Mouse (Mus musculus) C2C12 (cell line): ENCODE data around the gene Abtb1.

Experiments used
- CEBPB ChIP-seq: IDR thresholded peaks from one replicate; pipeline ENCODE4 v1.6.1; 2011; ENCODE audit warnings: low read depth, mild to moderate bottlenecking, control low read depth, moderate library complexity
- CTCF ChIP-seq: IDR thresholded peaks from one replicate; pipeline ENCODE4 v1.5.1; 2011; ENCODE audit not compliant: control insufficient read depth, insufficient read depth, insufficient read length
- FOSL1 ChIP-seq: IDR thresholded peaks from one replicate; pipeline ENCODE4 v1.8.0; 2011; ENCODE audit warnings: mild to moderate bottlenecking, low read length; ENCODE audit not compliant: poor library complexity, insufficient read depth, severe bottlenecking
- MAX ChIP-seq: IDR thresholded peaks from one replicate; pipeline ENCODE4 v1.6.1; 2011; ENCODE audit warnings: mild to moderate bottlenecking, control low read depth
- MYOD1 ChIP-seq: IDR thresholded peaks from one replicate; pipeline ENCODE4 v1.6.1; 2011; ENCODE audit warnings: low read depth; ENCODE audit not compliant: control insufficient read depth, insufficient read length
- USF1 ChIP-seq: IDR thresholded peaks from one replicate; pipeline ENCODE4 v1.6.1; 2011; ENCODE audit warnings: low read depth, mild to moderate bottlenecking, control low read depth, moderate library complexity

DNA sequence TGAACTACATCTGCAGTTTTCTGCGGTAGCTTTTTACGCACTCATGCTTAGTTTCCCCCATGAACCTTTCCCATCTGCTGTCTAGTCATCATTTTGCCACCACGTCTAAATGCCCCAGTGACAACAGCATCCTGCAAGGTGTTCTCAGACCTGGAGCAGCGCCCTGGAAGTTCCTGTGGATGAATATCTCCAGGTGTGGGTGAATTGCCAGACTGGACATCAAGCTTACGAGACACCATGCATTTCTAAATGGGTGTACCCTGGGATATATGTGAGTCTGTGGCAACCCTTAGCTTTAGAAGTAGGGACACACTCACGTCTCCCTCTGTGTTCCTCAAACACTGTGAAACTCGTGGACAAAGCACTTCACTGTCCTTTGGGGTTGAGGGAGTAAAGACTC lies 41.6 kb downstream of the Abtb1 start:
- TF ChIP-seq CTCF: no peak
- no peak for TF ChIP-seq MAX
- TF ChIP-seq MYOD1: no peak
- no peak for TF ChIP-seq CEBPB
- no peak for TF ChIP-seq FOSL1
- TF ChIP-seq USF1: no peak
